Mouse (Mus musculus): ENCODE results near the gene E130114P18Rik.
A peak's percentile ranks its signal among the peaks of the same experiment; 100 is the strongest.

The E130114P18Rik gene

DNA sequence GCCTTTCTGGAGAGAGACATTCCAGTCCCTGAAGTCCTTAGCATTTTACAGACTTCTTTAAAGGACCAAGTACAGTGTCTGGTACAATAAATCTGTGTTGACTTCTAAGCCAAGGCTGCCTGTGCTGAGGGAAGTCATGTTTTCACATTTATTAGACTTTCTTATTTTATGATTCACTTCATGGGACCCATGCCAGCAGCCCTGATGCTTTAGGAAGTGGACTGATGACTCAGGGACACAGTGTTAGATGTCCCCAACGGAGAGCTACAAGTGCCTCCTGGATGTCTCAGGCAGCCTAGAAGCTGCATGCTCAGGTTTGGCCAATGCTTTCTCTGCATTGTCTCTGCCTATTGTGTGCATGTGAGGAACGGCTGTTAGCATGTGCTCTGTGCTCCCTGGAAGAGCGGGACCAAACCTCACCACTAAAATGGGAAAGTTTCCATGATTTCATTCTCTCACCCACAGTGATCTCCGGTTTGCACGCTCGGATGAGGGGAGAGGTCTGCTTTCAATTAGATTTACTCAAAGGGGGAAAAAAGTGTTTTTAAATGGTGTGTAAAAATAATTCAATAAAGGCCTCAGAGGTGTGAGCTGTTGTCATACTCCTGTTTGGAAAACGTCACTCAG is 82.4 kb downstream of the E130114P18Rik start:
- no peak for DNase-seq (ENCODE audit: low spot score)

DNA sequence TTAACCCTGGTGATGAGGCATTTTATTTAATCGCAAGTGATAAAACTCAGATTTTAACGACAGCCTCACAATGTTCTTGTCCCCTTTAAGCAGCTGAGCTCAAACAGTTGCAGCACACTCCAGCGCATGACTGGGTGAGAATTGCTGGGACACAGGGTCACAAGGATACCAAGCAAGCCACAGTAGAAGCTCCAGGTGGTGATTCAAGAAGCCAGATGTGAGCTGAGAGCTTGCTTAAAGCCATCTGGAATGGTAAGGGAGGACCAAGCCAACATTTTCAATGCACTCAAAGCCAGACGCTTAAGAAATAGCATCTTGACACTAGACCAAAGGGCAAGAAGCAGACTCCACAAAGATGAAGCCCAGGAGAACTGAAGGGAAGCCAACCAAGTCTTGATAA is 83.9 kb downstream of the E130114P18Rik start:
- no peak for DNase-seq (ENCODE audit: low spot score)

DNA sequence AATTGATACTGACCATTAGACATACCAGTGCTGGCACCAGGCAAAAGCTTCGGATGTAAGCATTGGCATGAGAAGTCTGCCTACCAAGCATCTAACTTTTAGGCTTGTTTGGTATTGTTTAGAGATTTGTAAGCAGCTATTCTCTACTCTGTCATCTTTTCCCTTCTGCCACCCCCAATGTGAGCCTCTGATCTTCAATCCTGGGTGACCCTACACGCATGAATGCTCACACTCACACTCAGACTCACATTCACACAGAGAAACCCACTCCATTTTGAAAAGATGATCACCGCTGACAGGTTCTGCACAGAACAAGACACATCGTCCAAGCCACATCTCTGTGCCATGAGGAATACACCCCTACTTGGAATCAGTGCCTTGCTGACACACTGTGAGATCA is 84.8 kb downstream of the E130114P18Rik start:
- DNase-seq (ENCODE audit: low spot score), result no peak

DNA sequence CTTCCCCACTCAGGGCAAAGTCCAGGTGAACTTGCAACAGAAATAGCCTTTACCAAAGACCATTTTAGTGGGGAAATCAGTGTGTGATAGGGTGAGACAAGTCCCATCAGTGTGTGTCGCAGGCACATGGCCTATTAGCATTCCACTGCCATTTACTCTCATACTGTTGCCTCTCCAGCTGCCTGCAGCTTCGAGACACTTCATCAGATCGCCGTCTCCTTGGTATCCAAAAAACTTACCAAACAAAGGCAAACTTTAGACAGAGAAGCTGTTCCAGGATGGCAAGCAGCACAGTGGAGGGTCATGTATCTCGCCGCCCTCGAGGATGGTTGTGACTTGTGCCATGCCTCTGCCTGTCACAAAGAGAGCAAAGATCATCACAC is 87.5 kb downstream of the E130114P18Rik start:
- no peak for DNase-seq (ENCODE audit: low spot score)

DNA sequence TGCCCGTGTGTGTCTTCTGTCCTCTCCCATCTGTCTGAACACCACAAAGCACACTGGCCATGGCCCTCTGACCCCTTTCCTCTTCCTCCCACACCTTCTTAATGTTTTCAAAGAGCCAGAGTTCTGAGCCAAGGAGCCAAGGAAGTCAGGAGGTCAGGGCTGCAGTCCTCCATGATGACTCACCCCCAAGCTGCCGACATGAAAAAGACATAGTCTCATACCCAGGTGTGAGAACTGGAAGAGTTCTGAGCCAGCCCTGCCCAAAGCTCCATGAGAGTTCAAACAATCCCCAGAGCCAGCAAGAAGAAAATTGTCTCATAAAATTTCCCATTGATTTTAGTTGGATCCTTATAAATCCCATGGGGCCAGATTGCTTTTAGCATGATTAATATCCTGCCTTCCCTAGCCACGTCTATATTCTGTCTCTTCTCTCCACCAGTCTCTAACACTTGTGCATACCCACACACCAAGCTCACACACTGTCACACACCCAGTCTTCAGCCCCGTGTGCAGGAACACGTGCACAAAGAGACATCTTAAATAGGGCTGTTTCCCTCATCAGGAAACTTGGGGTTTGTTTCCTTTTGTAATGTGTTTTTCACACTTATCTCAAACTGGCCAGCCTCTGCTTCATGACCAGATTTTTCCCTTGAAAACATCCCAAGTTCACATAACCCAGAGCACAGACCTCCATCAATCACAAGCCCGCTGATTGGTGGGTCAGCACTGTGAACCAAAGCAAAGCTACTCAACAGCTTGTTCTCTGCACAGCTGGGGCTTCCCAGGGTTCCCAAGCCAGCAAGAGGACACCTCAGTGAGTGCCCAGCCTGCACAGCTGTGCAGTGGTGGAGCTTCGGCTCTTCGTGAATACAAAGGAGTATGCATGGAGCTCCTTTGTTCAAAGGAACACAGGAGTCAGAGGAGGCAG is 88.2 kb downstream of the E130114P18Rik start:
- no peak for DNase-seq (ENCODE audit: low spot score)

DNA sequence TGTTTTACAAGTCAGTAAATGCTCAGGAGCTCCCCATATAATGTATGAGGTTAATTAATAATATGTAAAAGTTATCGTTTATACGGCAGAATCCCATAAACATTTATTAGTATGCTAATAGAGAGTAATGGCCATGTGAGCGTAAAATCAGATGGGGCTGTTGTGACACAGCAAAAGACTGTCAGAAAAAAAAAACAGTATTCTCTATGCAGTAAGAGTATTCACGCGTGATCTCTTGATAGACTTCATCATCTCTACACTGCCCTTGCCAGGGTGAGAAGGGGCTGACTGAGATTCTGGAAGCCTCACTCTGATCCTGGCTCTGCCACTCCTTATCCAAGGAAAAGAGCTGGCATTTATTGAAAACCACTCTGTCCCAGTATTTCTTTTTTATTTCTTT is 91.9 kb downstream of the E130114P18Rik start:
- DNase-seq (ENCODE audit: low spot score), result no peak

DNA sequence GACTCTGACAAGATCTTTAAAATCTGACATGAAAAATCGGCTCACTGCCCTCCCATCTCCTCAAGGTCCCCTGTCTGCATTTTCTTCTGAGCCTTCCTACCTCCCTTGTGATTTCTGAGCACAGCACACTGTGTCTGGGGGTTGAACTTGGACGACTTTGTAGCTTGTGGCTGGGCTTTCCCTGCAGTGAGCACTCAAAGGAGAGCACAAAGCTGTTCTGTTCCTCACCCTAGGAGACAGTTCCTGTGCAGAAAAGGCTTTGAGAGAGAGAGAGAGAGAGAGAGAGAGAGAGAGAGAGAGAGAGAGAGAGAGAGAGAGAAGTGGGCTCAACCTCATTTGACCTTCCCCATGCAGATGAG is 101.3 kb downstream of the E130114P18Rik start:
- no peak for DNase-seq (ENCODE audit: low spot score)

DNA sequence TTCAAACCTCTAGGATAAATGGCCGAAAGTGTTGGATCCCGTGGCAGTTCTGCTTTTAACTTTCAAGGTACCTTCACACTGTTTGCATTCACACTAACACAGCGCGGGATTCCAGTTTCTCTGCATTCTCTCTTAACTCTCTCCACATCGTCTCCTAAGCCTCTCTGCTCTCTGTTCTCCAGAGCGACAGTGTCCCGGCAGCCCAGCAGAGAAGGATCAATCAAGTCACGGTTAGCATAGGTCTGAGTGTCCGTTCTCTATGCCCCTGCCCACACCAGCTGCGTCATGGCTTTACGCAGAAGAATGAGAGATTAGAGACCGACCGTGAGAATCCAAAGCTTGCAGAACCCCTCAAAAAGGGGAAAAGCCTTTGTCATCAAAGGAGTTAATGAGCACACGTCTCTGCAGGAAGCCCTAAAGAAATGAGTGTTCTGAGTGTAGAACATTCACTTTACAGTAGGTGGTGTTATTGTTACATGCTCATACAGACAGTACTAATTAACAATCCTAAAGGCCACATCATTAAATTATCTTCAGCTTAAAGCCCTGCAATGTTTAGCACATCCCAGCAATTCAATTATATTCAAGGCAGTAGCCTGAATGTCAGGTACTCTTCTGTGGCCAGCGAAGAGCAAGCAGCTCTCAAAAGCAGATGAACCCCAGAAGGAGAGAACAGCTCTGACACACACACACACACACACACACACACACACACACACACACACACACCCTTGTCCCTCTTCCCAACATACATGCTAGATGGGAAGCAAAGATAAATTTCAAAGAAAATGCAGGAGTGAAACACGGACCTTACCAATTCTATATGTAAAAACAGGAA is 101.9 kb downstream of the E130114P18Rik start:
- DNase-seq (ENCODE audit: low spot score), result no peak

DNA sequence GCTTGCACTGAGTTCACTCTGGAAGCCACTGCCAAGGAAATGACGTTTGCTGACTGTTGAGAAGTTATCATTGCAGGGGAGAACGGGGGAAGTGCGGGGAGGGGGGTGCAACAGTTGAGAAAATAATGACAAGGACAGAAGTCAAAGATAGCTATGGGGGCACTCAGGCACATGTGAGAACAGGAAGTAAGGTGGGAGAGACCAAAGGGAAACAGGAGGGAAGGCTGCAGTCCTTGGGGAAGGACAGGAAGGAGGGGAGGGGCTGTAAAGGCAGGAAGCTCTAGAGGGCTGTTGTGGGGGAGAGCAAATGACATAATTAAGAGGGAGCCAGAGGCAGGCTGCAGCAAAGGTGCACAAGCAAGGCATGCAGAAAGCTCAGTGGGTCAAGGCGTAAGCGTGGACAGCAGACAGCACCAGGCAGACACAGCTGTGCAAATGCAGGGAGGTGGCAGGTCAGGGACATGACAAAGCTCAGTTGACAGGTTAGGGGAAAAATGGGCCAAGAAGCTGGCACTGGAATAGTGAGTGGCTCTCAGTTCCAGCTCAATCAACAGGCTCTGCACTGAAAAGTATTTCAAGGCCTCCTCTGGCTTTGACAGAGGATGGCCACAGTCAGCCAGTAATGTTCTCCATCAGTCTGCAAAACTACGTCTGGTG is 103.9 kb downstream of the E130114P18Rik start:
- DNase-seq (ENCODE audit: low spot score), result peak; percentile 0

DNA sequence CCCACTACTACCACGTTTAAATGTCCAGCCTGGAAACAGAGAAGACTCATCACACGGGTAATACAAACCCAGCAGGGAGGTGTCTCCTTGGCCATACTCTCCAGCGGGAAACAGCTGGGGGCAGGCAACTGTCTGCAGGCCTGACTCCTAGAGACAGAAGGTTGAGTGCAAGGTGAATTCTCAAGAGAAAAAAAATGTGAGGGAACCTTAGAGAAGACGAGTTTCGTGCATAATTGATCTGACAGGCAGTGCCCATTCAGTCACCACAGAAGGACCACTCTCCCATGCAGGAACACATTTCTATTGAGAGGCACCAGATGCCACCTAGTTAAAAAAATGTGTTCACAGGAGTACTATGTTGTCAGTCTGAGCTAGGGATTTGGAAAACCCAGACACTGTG is 105.4 kb downstream of the E130114P18Rik start:
- DNase-seq (ENCODE audit: low spot score), result no peak

DNA sequence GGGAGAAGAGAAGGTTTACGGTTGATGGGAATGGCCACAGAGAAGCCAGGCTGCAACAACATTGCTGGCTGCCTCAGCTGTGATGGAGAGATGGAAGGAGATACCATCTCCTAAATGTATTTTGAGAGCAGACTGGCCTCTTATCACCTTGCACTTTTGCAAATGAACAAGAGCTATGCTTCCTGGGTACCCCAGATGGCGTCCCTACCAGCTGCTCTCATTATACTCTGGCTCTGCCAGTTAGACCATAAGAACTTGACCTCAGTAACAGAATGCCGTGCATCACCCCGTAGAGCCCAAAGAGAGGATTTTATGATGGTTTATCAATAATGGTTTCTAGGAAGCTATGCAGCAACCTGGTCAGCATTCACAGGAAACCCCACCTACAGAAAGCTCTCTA is 106.0 kb downstream of the E130114P18Rik start:
- no peak for DNase-seq (ENCODE audit: low spot score)

DNA sequence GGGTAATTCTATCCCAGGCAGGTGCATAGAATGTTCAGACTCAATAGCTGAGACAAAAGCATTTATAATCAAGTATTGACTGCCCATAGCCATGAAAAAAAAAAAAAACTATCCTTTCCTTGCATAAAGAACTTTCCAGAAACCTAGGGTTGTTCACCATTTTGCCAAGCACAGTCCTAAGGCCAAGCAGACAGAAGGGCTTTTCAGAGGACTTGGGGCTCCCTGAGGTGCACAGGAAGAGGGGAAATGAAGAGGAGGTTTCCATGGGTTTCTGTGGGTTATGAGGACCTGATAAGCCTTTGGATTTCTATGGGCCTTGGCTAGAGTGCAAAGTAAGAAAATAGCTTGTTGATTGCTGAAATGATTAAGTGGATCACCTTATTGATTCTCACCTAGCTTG is 107.5 kb downstream of the E130114P18Rik start:
- no peak for DNase-seq (ENCODE audit: low spot score)

DNA sequence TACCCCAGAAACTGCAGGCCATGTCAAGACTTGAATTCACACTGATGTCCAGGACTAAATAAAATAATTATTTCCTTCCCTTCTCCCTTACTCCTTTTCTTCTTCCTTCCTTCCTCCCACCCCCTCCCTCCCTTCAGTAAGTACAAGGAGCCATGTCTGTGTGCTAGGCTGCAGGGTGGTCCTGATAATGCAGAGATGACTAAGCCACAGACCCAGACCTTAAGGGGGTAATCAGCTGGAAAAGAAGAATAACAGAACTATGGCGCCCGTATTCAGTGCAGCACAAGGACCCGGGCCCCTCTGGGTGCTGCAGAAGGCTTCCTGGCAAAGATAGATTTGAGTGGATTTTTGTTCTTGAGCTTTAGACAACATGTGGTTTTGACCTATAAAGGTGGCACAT is 108.1 kb downstream of the E130114P18Rik start:
- DNase-seq (ENCODE audit: low spot score), result no peak

DNA sequence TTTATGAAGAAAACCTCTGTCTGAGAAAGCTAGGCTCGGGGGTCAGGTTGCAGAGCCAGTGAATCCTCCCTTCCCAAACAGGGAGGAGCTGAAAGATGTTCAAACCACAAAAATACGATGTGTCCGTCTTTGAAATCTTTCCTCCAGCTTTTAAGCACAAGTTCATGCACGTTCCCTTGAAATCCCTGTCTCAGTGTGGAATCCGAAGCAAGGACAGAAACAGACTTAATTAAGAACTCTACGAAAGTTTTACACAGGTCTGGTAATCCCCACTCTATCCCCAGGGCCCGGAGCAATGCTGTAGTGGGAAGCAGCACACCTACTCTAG is 112.5 kb downstream of the E130114P18Rik start:
- no peak for DNase-seq (ENCODE audit: low spot score)

DNA sequence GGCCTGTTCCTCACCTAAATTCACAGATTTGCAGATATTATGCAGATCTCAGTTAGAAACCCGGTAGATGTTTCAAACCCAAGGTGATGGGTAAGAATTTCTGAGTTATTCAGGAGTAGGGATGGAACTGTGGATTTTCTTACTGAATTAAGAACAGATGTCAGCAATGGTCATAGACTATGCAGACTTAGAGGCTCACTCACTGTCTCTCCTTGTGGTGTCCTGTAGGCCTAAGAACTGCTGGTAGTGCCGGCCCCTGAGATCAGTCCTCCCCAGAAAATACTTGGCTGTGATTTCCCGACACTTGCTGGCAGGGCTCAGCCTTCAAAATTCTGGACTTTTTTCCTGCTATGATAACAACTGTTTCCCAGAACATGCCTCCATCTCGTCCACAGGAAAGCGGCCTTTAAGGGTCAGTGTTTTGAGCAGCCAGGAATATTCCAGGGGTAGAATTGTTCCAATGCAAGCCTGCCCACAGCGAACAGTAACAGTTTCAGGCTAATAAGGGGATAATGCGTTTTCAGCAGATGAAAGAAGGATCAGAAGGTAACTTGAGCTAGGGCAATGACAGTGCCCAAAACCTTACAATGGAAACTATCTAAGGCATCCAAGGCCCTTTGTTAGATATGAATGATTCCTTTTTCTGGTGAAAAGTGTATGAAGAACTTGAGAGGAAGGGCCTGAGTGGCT is 113.0 kb downstream of the E130114P18Rik start:
- no peak for DNase-seq (ENCODE audit: low spot score)

DNA sequence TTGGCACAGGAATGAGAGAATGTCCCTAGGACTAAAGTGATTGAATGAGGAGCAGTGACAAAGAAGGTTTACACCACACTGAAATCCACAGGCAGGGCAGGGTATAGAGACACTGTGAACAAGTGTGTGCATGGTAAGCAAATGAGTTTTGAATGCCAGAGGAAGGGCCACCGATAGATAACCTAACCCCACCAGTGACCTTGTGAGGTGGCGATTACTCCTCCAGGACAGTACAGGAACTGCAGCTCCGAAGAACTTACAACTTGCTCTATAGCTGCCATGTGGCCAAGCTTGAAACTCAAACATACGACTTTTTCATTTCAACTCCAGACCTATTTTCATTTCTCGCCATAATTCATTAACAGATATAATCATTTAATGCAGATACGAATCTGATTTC is 114.0 kb downstream of the E130114P18Rik start:
- no peak for DNase-seq (ENCODE audit: low spot score)

DNA sequence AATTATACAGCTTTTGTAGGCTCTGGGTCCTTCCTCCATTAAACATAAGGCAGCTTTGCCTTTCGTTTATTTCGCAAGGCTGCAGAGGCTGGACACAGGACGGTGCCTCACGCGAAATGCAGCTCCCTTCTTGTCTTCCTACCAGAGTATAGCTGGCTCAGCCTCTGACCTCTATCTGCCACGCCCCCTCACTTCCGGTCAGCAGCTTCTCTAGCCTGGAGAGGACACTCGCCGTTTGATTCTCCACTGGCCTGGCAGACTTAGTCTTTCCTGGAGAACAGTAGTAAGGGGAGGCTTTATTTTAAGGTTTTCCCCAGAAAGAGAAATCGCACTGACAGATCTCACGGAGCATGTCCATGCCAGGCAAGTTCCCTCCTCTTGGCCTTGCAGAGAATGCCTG is 115.0 kb downstream of the E130114P18Rik start:
- DNase-seq (ENCODE audit: low spot score), result no peak

DNA sequence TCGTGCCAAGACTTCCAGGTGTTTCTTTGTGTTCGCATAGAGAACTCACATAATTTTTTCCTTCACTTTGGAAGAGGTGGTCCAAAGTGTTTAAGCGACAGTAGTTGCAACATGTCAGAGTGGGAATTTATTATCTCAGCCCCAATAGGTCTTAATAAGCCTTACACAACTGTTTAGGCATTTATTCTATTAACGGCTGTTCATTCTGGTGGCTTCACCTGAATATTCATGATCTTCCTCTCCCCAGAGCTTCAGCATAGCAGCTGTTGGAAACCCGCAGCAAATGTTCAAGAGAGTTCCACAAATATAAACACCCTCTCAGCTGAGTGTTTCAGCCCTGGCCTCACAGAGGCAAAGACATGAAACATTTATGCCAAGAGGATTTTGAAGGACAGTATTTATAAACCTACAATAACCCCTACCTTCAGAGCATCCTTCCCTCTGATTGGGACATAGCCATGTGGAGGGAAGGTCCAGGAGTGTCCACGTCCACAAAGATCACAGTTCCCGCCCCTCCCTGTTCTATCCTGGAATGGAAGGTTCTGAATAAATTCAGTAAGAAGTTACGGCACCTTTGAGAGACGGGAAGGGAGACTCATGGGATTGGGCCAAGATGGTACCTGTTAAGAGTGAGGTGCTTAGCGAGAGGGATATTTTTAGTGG is 116.1 kb downstream of the E130114P18Rik start:
- no peak for DNase-seq (ENCODE audit: low spot score)

DNA sequence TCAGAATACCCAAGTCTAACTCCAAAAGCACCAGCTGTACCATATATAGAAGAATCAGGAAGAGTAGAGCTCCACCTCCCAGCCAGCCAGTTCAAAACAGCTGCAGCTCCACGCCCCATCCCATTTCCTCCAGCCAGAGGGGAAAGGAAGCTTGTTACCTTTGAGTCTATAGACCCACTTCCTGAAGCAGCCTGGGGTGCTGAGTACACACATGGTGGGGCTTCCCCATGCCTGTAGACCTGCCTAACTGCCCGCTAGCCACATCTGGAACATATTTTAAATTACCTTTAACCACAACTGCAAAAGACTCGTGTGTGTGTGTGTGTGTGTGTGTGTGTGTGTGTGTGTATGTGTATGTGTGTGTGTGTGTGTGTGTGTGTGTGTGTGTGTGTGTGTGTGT is 120.3 kb downstream of the E130114P18Rik start:
- DNase-seq (ENCODE audit: low spot score), result peak; percentile 72

DNA sequence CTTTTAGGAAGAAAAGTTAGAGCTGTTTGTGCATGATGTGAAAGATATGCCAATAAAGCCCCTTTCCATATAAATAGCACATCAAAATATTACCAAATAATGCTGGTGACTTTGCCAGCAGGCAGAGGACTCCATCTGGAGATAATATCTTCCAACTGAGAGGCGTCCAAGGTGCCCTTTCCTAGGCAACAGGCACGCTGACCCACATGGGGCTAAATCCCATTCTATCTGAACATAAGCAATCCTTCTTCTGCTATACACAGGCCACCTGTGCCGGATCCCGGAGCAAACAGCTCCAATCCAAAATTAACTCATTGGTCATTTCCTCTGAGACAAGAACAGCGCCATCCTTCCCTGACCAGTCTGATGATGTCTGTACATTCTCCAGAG is 128.3 kb downstream of the E130114P18Rik start:
- no peak for DNase-seq (ENCODE audit: low spot score)
